Mouse (Mus musculus) megakaryocyte, embryonic 14.5 days (primary cell): ENCODE data around the gene Birc2.

Source experiments
- FLI1 ChIP-seq: IDR thresholded peaks from 2 replicates; pipeline ENCODE4 v1.6.1; 2012; ENCODE audit warnings: low read length, inconsistent platforms, mixed read lengths
- GATA1 ChIP-seq: IDR thresholded peaks from 3 replicates; pipeline ENCODE4 v1.6.1; 2012; ENCODE audit warnings: mixed read lengths, low read length, inconsistent platforms, borderline replicate concordance

DNA sequence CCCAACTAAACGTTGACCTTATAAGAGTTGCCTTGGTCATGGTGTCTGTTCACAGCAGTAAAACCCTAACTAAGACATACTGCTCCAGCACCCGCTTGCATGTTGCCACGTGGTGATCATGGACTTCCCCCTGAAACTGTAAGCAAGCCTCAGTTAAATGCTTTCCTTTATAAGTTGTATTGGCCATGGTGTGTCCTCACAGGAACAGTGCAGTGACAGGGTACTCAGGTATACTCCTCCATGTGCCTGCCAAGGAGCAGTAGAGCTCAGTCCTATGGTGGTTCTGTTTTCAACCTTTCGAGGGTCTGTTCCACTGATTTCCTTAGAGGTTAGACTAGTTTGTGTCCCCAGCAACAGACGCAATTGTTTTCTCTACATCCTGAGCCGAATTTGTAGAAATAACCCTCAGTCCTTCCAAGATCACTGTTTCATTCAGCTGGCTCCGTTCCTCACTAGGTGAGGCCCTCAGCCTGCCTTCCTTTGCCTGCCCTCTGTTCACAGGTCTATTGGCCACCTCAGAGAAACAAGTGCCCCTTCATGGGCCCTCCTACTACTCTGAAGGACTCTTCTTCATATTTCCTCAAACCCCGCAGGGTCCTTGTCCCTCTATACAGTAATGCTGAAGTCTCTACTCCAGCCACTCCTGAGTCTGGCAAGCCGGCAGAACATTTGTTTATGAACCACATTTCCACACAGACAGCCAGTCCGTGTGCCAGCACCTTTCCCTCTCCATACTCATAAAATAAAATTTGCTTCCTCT lies 33.9 kb upstream of the Birc2 start:
- TF ChIP-seq GATA1 (no peak), FLI1 (no peak)
